Mouse (Mus musculus) urinary bladder, postnatal 36 days (tissue): ENCODE data around the gene Rnf186.
A peak's percentile ranks its signal among the peaks of the same experiment; 100 is the strongest.
"Not testable (repeated sequence)": the region's sequence is repeated elsewhere in the genome, so short reads cannot be mapped to it uniquely, and the experiment has no call there.

ENCODE experiments used
- DNase-seq, 2 experiments: peaks; one replicate each; pipeline ENCODE4 v3.0.0; 2022; ENCODE audit warnings: low spot score in 2 of 2, mixed read lengths in 1 of 2

Rnf186 gene

DNA sequence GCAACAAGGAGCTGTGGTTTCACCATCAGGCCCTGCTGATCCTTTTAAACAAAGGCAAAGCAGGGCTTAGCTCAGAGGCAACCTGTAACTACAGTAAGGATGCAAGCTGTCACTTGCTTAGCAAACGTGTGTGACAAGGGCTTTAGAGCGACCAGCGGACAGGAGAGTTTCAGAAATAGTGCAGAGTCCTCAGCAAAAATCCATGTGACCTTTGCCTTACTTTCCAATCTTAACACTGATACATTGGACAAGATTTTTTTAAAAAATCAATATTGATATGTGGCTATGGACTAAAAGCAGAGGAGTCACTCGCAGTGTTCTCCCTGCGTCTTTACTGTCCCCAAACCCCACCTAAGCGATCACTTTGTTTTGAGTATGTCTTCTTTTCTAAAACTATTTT, 4.5 kb downstream of the Rnf186 start:
- no peak for DNase-seq

DNA sequence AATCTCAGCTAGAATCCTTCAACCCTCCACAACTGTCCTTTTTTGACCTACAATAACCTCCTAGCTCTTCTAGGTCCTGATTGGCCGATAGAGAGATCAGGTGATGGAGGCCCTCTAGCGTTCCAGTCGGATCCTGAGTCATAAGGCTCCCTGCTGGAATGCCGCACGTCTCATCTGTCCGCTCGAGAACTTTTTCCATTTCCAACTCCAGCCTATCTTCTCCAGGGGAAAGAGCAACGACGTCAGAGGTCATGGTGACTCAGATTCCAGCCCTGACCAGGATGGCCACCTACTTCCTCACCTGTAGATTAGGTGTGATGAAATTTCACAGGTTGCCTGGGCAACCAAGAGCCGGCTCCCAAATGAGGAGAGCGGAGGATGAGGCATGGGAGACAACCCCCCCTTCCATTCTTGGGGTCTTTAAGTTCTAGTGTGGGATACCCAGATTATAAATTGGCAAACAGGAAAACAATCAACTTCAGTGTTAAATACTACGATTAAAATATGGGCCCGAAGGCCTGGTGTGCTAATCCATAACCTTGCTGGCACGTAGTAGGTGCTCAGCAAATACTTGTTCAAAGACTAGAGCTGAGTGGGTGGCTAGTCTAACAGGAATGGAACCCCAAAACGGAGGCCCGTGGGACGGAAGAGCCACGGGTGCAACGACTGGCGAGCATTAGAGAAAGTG, 5.4 kb downstream of the Rnf186 start:
- DNase-seq = peak; percentile 68 to 71

DNA sequence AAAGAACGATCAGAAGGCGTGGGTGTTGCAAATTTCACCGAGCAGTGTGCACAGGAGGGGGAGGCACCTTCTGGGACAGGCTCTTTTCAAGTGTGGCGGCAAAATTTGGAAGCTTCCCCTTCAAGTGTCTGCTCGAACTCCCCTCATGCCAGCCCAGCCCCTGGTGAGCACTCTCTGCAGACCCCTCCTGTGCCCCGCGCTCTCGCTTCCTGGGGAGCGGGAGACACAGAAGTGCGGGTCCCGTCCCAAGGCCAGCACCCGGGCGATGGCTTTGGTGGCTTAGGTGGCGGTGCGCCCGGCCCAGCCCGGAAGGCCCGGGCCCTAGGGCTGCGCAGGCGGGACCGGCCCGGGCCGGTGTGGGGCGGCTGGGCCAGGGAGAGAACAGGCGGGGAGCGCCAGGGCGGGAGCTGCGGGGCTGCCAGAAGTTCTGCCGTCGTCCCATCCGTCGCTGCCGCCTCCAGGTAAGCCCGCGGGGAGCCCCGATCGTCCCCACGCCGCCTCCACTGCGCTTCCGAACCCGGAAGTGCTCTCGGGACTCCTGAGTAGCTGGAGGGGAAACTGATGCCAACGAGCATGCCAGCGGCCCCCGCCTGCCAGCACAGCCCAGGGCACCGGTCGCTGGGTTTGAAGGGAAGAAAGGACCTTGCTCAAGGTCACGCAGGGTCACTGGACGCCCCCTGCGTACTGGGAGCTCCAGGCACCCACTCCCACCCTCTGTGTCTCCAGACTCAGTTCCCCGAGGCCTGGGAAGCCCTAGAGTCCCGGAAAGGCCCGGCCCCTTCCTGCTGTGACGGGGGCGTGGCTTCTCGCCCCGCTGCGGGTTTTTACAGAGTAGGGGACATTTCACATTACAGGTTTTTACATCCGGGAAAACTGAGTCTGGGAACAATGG, 6.2 kb downstream of the Rnf186 start, which contains the start of gene Tmco4:
TSS of gene Tmco4 (plus strand) at position 62 of the 892 bp plus-strand sequence.
- peak; percentile 64 to 74 for DNase-seq

DNA sequence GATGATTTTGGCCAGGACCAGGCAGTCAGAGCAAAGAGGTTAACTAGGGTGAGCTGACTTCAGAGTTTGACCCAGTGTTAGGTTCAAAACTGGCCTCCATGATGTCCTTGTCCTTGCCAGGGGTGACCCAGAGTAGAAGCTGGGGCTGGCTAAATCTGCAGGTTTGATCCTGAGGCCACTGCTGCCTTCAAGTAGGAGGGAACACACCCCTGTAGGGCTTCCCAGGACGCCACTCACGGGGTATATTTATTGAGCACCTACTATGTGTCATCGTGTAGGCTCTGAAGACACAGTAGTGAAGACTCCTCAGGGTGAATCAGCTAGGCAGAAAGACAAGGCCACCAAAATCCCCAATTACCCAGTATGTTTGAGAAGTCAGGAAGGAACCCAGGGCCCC, 6.8 kb downstream of the Rnf186 start:
- DNase-seq = no peak

DNA sequence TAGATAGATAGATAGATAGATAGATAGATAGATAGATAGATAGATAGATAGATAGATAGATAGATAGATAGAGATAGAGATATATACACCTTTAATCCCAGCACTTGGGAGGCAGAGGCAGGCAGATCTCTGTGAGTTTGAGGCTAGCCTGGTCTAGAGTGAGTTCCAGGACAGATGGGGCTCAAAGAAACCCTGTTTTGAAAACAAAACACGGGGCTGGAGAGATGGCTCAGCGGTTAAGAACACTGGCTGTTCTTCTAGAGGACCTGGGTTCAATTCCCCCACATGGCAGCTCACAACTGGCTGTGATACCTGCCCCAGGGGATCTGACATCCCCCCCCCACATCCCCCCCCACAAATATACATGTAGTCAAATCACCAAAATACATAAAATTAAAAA, 7.6 kb downstream of the Rnf186 start:
- not testable (repeated sequence) for DNase-seq

DNA sequence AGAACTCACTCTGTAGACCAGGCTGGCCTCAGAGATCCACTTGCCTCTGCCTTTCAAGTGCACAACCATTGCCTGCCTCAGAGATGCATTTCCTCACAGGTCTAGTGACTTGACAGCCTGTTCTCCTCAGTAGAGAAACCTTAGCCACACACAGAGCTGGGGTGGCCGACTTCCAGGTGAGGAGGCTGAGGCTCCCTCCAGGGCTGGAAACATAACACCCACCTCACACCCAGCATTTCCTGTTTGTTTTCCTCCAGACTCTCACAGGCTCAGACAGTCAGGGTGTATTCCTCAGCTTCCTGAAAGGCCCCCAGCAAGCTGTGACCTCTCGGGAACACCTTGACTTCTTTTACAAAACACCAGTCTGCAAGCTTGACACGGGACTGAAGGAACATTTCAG, 8.3 kb downstream of the Rnf186 start:
- no peak for DNase-seq

DNA sequence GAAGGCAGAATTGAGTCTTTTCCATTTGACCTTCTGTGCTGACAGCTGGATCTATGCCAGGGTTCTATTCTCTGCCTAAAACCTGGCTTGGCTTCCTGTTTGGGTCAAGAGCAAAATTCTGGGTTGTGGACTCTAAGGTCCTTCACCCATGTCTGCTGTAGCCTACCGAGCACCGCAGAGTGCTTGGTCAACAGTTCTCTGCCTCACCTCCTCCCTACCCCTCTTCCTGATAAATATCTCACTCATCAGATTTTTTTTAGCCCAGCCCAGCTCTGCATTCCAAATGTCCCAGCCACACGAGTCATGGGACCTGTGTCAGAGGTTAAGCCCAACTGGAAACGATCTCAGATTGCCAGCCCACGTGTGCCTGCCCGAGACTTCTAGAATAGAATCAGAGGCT, 9.1 kb downstream of the Rnf186 start:
- no peak for DNase-seq

DNA sequence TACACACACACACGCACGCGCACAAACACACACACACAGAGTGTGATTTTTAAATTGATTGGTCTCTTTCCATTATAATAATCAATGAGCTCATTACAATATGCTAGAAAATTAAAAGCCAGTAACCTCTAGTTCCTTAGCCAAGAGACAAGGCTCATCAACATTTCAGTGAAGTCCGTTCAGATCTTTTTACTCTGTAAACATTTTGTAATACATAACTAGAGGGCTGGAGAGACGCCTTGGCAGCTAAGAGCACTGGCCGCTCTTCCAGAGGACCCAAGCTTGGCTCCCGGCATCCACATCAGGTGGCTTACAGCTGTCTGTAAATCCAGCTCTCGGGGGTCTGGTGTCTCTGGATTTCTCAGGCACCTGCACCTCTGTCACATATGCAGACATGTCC, 13.1 kb downstream of the Rnf186 start:
- no peak for DNase-seq

DNA sequence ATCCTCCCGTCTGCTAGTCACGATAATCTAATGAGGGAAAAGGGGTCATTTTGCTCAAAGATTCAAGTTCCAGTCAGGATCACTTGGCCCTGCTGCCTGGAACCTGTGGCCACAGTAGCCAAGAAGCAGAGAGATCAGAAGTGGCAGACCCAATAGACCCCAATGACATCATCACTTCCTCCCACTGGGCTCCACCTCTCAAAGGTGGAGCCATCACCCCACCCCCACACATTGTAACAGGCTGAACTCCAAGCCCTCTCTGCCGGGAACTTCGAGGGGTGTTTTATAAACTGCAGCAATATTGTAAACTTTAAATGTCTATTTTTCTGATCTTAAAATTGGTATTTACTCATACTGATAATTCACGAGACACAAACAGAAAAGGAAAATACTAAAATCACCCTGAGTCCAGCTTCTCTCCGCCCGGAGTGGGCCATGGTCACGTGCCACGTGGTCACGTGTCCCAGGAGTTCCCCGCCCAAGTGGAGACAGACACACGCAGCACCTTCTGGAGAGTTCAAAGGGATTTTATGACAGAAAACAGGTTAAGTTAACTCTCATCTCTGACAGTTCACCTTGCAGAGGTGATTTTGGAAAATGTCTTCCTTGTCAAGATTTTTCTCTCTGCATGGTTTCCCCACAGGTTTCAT, 14.0 kb downstream of the Rnf186 start:
- no peak for DNase-seq

DNA sequence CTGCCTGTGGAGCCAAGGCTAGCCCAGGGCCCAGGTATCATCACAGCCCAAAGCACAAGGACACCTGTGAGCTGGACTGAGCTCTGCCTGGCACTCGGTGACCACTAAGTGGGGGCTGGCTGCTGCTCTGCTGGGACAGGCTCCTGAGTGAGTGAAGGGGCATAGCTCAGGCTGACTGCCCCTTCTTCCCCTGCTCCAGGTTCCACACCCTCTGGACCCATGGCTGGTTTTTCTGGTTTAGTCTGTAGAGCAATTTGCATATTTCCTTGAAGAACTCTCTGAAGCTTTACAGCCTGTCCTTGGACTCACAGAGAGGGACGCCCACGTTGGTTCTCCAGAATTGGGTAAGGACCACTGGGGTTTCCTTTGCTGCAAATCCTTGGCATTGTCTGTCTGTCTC, 16.5 kb downstream of the Rnf186 start:
- DNase-seq = peak in 1 of 2 experiments; percentile 36

DNA sequence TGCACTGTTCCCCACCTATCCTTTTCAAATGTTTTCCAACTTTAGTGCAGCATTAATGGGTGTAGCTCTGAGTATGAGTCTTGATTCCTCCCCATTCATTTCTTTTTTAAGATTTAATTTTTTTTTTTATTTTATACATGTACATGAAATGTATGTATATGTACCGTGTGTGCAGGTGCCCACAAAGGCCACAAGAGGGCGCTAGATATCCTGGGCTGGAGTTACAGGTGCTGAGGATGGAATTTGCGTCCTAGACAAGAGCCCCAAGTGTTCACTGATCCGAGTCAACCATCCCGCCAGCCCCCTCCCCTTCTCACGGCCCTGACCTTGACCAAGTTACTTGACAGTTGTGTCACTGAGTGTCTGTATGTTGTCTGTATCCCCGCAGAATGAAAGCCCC, 17.8 kb downstream of the Rnf186 start:
- no peak for DNase-seq

DNA sequence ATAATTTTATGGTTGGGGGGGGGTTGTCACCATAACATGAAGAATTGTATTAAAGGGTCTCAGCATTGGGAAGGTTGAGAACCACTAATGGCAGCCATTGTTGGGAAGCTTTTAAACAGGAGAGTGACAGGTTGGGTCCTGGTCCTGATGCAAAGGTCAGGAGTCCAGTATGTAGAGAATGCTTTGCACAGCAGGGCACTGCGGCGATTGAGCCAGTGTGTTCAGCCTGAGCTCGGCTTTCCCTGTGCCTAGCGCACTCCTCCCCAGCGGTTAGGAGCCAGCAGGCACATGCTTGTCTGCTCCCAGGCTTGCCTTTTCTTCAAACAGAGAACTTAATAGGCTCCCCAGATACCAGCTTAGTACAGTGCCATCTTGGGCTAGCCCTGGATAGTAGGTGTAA, 19.4 kb downstream of the Rnf186 start:
- no peak for DNase-seq

DNA sequence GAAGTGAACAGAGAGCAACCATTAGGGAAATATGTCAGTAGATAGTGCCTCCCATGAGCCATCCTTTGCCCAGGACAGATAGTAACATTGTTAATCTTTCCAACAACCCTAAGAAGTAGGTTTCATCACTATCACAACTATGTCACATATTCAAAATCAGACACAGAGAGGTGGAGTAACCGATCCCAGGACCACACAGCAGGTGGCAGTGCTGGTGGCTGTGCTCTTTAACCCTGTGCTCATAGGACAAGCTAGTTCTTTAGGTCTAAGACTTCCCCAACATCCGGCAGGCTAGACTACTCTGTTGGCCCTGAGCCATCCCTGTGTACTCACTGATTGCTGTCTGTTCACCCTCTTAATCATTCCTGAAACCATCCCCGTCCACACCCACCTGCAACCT, 27.5 kb downstream of the Rnf186 start:
- no peak for DNase-seq

DNA sequence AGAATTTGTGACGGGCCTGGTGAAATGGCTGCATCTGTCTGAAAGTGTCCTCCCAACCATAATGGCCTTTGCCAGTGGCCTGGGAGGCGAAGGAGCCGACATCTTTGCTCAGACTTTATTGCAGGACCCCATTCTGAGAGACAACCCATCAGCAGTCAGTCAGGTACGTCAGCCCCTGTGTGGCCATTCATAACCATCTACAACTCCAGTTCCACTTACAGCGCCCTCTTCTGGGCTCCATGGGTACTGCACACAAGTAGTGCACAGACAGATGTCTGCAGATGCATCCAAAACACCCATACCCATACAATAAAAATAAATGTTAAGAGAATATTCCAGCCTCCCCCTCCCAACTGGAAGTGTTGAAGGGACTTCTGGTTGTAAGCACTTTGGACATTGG, 29.5 kb downstream of the Rnf186 start:
- DNase-seq = no peak

DNA sequence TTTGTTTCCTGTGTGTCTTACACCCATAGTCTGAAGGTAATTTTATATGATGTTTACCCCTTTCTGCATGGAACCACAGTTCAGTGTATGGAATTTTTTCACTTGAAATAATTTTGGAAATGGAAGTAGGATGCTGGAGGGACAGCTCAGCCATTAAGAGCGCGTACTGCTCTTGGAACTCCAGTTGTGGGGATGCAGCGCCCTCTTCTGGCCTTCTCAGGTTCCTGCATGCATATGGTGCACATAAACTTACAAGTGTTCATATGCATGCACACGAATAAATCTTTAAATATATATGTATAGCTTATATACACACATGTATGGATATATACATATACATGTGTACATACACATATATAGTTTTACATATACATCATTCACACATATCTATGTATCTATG, 30.2 kb downstream of the Rnf186 start:
- DNase-seq = no peak

DNA sequence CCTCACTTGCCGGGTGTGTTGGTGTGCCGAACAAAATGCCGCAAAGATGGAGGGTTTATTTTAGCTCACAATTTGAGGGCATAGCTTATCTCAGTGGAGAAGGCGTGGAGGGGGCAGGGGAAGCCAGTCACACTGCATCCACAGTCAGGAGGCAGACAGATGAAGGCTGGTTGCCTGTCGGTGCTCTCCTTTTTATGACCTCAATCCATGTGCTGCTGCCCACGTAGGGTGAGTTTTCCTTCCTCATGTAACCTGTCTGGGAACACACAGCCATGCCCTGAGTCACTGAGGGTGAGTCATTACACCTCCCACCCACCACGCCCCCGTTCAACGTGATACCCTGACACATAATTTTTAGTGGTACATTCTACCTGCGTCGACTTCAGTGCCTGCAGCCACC, 31.7 kb downstream of the Rnf186 start:
- DNase-seq = no peak

DNA sequence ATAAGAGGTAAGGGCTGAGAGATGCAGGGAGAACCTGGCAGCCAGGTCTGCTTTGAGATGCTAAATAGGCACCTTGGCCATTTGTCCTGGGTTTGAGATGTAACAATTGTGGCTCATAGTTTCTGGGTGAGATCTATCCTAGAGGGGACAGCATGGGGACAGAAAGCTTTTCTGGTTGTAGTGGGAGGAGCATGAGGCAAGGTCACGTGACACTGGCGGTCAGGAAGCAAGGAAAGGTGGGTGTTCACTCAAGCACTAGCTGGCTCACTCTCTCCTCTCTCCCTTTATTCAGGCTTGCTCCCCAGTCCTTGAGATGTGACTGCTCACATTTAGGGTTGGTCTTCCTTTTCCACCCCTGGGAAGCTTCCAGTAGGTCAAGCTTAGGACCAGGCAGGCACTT, 34.1 kb downstream of the Rnf186 start:
- DNase-seq = no peak

DNA sequence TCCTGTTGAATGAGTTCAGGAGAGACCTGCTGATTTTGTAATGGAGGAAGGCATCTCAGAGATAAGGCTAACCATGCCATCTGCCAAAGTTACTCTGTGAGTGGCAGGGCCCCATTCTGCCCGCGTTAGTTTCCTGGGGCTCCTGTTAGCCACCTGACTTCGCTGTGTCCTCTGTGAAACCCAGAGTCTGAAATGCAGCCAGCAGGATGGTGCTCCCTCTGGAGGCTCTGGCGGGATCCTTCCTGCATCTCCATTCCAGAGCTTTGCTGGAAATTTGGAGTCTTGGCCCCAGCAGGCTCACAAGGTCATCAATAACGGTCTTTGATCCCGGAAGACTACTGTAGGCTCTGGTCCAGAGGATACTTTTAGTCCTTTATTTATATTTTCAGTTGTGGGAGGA, 34.5 kb downstream of the Rnf186 start:
- peak in 1 of 2 experiments; percentile 16 for DNase-seq

DNA sequence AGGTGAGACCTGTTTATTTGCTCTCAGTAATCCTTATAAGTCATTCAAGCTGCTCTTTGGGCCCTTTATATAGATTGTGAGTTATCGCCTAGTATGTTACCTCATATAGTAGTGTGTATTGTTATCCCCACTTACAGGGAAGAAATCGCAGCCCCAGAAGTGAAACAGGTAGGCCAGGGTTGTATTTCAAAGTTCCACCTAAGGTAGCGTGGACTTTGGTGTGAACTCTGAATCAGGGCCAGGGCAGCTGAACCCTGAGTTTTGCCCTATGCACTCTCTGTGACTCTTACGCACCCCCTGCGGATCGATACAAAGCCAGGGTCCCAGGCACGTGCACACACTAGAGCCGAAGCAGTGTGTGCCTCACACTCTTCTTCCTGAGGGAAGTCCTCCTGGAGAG, 37.2 kb downstream of the Rnf186 start:
- no peak for DNase-seq

DNA sequence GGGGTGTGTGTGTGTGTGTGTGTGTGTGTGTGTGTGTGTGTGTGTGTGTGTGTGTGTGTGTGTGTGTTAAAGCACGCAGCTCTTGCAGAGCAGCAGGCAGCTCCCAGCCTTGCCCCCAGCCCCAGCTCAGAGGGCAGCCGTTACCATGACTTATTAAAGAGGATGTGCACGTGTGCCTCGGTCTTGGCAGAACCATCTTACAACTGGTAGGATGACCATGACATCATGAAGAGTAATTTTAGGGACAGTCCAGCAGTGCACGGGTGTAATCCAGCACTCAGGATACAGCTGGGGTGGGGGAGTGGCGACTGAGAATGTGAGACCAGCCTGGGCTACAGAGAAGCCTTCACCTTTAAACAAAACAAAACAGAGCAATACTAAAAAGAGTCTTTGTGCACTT, 38.3 kb downstream of the Rnf186 start:
- DNase-seq = no peak

DNA sequence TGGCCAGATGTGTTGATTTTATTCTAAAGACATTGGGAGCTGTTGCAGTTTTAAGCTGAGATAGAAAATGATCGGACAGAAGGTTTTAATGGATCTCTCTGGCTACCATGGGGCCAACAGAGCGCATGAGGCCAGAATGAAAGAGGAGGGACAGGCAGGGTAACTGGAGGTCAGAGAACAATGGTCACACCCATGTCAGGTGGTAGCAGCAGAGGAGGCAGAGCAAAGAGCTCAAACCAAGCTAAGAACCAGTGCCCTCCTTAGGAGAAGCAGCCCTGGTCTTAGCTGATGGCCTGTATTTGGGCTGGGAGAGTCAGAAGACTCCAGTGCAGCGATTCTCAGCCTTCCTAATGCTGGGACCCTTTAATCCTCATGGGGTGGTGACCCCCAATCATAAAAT, 40.4 kb downstream of the Rnf186 start:
- no peak for DNase-seq

DNA sequence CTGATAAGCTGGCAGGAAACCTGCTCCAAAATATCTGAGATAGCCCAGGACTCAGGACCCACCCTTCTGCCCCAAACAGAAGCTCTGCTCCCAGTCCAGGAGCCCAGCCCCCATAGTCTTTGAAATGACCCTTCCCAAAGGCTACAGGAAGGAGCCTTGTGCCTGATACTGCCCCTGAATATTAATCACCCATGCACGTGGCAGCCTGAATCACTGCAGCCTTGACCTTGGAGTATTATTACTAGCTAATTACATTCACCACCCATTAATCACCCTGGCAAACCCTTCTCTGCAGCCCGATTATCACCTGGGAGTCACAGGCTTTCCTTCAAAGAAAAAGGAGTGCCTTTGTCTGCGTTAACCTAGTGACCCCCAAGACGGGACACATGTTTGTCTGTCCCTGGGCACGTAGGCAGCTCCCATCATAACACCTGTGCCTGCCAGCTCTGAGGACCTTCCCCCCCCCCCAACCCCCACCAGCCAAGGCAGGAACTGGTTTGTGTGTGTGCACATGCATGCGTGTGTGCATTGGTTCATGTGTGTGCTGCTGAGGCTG, 41.1 kb downstream of the Rnf186 start:
- no peak for DNase-seq
